Mouse (Mus musculus) ES-Bruce4 (cell line): ENCODE results near the gene Coro1b. TPM values are rescaled to one million over a fixed set of nuclear protein-coding genes. Genes with fewer than 3 reads are reported as not detected.
A peak's percentile ranks its signal among the peaks of the same experiment; 100 is the strongest.

Experiments used
- H3K27ac ChIP-seq: 2 replicates; pipeline ENCODE4 v1.5.1; 2012; ENCODE audit warnings: low read length, inconsistent platforms; ENCODE audit not compliant: insufficient read depth
- H3K27me3 ChIP-seq: 2 replicates; pipeline ENCODE4 v1.6.1; 2012; ENCODE audit warnings: mild to moderate bottlenecking, low read length, inconsistent platforms; ENCODE audit not compliant: control insufficient read depth, poor library complexity, insufficient read depth, severe bottlenecking
- H3K36me3 ChIP-seq: 2 replicates; pipeline ENCODE4 v1.6.1; 2012; ENCODE audit warnings: inconsistent platforms, mild to moderate bottlenecking, low read length, moderate library complexity; ENCODE audit not compliant: control insufficient read depth, poor library complexity, insufficient read depth, severe bottlenecking
- H3K4me1 ChIP-seq: one replicate; pipeline ENCODE4 v1.8.1; 2011; ENCODE audit warnings: low read length; ENCODE audit not compliant: control insufficient read depth, insufficient read depth
- H3K4me3 ChIP-seq: 2 replicates; pipeline ENCODE4 v1.5.1; 2011; ENCODE audit warnings: low read depth, mild to moderate bottlenecking, low read length
- H3K9ac ChIP-seq: 2 replicates; pipeline ENCODE4 v1.6.1; 2012; ENCODE audit warnings: low read depth, mild to moderate bottlenecking, inconsistent platforms; ENCODE audit not compliant: poor library complexity, severe bottlenecking
- H3K9me3 ChIP-seq: replicated peaks from 2 replicates; pipeline ENCODE4 v1.6.1; 2012; ENCODE audit warnings: mild to moderate bottlenecking, low read length, inconsistent platforms; ENCODE audit not compliant: control insufficient read depth, poor library complexity, insufficient read depth, severe bottlenecking
- CTCF ChIP-seq: IDR thresholded peaks from one replicate; pipeline ENCODE4 v1.8.1; 2011; ENCODE audit warnings: low read depth, low read length
- EP300 ChIP-seq: IDR thresholded peaks from 2 replicates; pipeline ENCODE4 v1.6.1; 2011; ENCODE audit warnings: low read depth, low read length; ENCODE audit not compliant: insufficient read depth
- POLR2A ChIP-seq: IDR thresholded peaks from one replicate; pipeline ENCODE4 v1.8.1; 2011; ENCODE audit warnings: low read length; ENCODE audit not compliant: insufficient read depth
- polyA plus RNA-seq: library from polyadenylated mRNA; stranded (reverse); fragments of >200 nt; gene quantifications from 2 replicates; pipeline ENCODE4 v1.2.4, GENCODE M21; 2011; ENCODE audit warnings: low read depth; ENCODE audit not compliant: missing spikeins, insufficient read depth, insufficient read length

Gene Coro1b
- polyA plus RNA-seq, 1 experiment, result 88.1 TPM

DNA sequence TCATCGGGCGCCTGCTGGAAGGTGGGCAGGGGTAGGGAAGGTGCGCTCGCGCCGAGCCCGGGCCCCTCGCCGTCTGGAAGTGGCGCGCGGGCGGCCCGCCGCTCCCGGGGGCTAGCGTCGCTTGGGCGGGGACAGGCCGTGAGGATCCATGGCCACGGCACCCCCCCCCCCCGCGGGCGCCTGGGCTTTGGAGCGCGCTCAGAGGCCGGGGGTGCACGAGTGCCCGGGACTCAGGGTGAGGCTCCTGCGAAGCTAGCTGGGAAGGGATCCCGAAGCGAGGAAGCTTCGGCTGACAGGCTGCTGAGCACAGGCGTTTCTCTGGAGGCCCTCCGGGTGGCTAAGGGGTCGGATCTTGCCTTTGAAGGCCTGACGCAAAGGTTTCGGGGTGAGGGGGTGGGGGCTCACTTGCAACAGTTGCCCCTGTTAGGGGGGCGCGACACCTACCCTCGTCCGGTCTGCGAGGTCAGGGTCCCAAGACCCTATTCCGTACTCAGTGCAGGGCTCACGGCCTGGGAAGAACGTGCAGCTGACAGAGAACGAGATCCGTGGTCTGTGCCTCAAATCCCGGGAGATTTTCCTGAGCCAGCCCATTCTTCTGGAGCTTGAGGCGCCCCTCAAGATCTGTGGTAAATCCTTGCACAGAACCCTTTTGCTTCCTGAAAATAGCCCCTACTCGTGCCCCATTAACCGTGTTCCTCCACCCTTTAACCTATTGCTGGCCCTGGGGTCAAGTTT is 44.0 kb downstream of the Coro1b start:
- no peaks in the 10 kb centered on the region for H3K4me1 ChIP-seq
- H3K9ac ChIP-seq, result peak overlapping the region; percentile 97
- no peak overlapping the region for H3K27ac ChIP-seq
- no peaks in the 10 kb centered on the region for H3K9me3 ChIP-seq
- H3K4me3 ChIP-seq, result peak overlapping the region; percentile 90
- H3K27me3 ChIP-seq, result no peaks in the 10 kb centered on the region
- peaks cover 41% of the 10 kb centered on the region for H3K36me3 ChIP-seq
- TF ChIP-seq EP300 (no peak), CTCF (no peak), POLR2A (no peak)

DNA sequence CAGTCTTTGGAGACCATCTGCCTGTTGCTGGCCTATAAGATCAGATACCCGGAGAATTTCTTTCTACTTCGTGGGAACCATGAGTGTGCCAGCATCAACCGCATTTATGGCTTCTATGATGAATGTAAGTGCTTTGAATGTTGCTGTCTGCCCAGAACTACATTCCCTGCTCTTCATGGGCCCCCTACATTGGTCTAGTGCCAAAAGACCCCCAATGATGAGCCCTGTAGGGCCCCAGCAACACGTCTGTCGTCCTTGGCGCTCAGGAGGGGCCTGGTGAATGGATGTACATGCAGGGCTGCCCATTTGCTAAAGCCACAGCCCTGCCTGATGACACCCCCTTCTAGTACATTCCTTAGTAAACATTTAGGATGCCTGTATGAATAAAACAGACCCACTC is 44.7 kb downstream of the Coro1b start:
- H3K27me3 ChIP-seq, result no peaks in the 10 kb centered on the region
- peaks cover 43% of the 10 kb centered on the region for H3K36me3 ChIP-seq
- no peaks in the 10 kb centered on the region for H3K9me3 ChIP-seq
- peak overlapping the region; percentile 97 for H3K9ac ChIP-seq
- H3K4me3 ChIP-seq, result peak overlapping the region; percentile 90
- TF ChIP-seq EP300 (no peak), POLR2A (no peak), CTCF (no peak)
- no peaks in the 10 kb centered on the region for H3K4me1 ChIP-seq
- H3K27ac ChIP-seq, result no peak overlapping the region

DNA sequence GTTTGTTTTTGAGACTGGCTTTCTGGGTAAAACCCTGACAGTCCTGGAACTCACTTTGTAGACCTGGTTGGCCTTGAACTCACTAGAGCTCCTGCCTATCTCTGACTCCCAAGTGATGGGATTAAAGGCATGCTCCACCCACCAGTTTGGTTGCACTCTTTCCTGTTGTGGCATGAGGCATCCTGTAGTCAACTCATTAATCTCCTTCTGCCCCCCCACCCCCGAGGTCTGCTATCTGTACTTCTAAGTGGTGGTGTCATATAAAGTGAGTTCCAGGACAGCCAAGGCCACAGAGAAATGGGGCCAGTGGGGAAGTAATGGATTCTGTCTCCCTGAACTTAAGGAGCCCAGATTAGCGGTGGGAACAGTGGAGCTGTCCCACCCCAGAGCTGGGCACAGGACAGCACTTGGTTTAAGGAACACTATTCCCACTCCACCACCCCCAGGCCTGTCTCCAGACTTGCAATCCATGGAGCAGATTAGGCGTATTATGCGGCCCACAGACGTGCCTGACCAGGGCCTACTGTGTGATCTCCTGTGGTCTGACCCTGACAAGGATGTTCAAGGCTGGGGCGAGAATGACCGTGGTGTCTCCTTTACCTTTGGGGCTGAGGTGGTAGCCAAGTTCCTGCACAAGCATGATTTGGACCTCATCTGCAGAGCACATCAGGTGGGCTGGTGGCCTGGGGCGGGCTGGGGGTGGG is 45.8 kb downstream of the Coro1b start:
- H3K36me3 ChIP-seq, result peaks cover 53% of the 10 kb centered on the region
- H3K4me1 ChIP-seq, result no peaks in the 10 kb centered on the region
- TF ChIP-seq CTCF (no peak), POLR2A (no peak), EP300 (no peak)
- H3K9me3 ChIP-seq, result no peaks in the 10 kb centered on the region
- no peak overlapping the region for H3K9ac ChIP-seq
- H3K4me3 ChIP-seq, result no peak overlapping the region
- H3K27me3 ChIP-seq, result no peaks in the 10 kb centered on the region
- H3K27ac ChIP-seq, result no peak overlapping the region

DNA sequence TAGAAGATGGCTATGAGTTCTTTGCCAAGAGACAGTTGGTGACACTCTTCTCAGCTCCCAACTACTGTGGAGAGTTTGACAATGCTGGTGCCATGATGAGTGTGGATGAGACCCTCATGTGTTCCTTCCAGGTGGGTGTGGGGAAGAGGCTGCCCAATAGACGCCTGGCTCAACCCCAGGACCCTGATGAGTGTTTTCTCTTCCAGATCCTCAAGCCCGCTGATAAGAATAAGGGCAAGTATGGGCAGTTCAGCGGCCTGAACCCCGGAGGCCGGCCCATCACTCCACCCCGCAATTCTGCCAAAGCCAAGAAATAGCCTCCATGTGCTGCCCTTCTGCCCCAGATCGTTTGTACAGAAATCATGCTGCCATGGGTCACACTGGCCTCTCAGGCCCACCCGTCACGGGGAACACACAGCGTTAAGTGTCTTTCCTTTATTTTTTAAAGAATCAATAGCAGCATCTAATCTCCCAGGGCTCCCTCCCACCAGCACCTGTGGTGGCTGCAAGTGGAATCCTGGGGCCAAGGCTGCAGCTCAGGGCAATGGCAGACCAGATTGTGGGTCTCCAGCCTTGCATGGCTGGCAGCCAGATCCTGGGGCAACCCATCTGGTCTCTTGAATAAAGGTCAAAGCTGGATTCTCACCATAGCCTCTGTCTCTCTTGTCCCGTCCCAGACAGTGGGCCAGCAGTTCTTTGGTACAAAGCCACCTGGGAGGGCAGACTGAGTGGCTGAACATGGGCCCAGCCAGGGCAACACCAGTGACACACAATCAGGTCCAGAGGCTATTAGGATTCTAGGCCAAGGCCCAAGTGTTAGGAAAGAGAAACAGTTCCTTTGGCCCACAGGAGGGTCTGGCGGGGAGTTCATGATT is 46.6 kb downstream of the Coro1b start:
- no peaks in the 10 kb centered on the region for H3K9me3 ChIP-seq
- H3K4me1 ChIP-seq, result no peaks in the 10 kb centered on the region
- no peak overlapping the region for H3K27ac ChIP-seq
- H3K36me3 ChIP-seq, result peaks cover 58% of the 10 kb centered on the region
- no peak overlapping the region for H3K4me3 ChIP-seq
- no peak overlapping the region for H3K9ac ChIP-seq
- no peaks in the 10 kb centered on the region for H3K27me3 ChIP-seq
- TF ChIP-seq EP300, result no peak
- TF ChIP-seq POLR2A, result no peak
- TF ChIP-seq CTCF, result no peak

DNA sequence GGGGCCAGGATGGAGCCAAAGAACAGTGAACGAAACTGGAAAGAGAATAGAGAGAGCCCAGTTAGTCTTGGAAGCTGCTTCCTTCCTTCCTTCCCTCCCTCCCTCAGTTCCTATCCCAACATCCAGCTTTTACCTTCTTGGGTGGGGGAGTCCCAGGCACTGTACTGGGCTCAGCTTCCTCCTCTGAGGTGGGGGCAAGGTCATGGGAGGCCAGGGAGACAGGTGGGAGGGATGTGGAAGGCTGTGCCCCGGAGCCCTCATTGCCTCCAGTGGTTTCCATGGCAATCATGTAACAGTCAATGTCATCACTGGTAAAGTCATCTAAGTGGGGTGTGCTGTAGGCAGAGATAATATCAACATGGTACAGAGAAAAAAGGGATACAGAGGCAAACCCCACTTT is 47.6 kb downstream of the Coro1b start:
- Histone ChIP-seq H3K4me1 (no peaks in the 10 kb centered on the region), H3K36me3 (peaks cover 58% of the 10 kb centered on the region), H3K27ac (no peak overlapping the region), H3K9me3 (no peaks in the 10 kb centered on the region), H3K27me3 (no peaks in the 10 kb centered on the region), H3K4me3 (no peak overlapping the region), H3K9ac (no peak overlapping the region)
- TF ChIP-seq CTCF (no peak), EP300 (no peak), POLR2A (no peak)

DNA sequence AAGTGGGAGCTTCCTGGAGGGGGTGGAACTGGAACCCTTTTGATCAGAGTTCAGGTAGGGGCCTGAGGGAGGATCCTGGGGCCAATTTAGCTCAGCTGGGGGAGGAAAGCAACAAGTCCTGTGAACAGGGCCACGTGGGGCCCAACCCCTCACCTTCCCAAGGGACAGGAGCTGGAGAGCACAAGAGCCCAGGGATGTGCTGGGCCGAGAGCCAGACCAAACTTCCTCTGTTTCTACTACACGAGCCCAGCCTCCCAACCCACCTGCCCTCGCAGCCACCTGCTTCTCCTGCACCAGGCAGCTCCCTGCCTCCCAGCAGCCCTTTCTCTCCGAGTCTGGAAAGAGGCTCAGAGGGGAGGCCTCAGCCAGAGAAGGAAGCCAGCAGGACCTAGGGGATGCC is 48.1 kb downstream of the Coro1b start:
- no peak overlapping the region for H3K27ac ChIP-seq
- H3K9me3 ChIP-seq, result no peaks in the 10 kb centered on the region
- H3K4me1 ChIP-seq, result no peaks in the 10 kb centered on the region
- TF ChIP-seq POLR2A, result no peak
- TF ChIP-seq EP300, result no peak
- no peak for TF ChIP-seq CTCF
- peaks cover 58% of the 10 kb centered on the region for H3K36me3 ChIP-seq
- no peaks in the 10 kb centered on the region for H3K27me3 ChIP-seq
- no peak overlapping the region for H3K4me3 ChIP-seq
- H3K9ac ChIP-seq, result no peak overlapping the region
